Mouse (Mus musculus) naive thymus-derived CD4-positive, alpha-beta T cell, adult 2 months (primary cell): ENCODE results near the gene Shc2.
A peak's percentile ranks its signal among the peaks of the same experiment; 100 is the strongest.

Experiments
- DNase-seq: peaks from one replicate; pipeline ENCODE4 v3.0.0-alpha.2; 2011; ENCODE audit warnings: low read depth

Gene Shc2

DNA sequence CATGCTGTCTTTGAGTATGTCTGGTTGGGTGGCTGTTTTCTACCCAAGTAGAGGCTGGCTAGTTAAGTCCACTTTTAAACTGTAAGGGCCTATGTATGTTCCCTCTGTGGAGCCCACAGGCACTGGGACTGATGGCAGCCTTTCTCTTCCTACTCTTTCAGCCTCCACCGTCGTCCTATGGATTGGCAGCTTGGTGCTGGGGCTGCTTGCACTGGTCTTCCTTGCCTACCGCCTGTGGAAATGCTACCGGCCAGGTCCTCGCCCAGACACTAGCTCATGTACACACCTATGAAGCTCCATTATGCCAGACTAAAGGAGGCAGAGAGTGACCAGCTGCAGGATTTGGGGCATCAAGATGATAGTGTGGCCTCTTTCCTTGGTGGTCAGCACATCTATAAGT lies 30.4 kb upstream of the Shc2 start:
- DNase-seq = no peak

DNA sequence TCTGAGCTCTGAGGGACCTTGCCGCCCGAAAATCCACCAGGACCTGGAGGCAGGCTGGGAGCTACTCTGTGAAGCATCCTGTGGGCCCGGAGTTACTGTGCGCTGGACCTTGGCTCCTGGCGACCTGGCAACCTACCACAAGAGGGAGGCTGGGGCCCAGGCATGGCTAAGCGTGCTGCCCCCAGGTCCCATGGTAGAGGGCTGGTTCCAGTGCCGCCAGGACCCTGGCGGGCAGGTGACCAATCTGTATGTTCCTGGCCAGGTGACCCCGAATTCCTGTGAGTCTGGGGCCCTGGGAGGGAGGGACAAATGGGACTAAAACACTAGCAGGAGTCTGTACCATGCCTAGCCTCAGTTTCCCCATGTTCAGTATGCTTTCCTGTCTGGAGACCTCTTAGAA lies 28.8 kb upstream of the Shc2 start:
- DNase-seq = no peak

- no peak for DNase-seq
Measured at GRCm38 (mm10) chr10:79665051-79665450, 27.3 kb upstream of the Shc2 start.

DNA sequence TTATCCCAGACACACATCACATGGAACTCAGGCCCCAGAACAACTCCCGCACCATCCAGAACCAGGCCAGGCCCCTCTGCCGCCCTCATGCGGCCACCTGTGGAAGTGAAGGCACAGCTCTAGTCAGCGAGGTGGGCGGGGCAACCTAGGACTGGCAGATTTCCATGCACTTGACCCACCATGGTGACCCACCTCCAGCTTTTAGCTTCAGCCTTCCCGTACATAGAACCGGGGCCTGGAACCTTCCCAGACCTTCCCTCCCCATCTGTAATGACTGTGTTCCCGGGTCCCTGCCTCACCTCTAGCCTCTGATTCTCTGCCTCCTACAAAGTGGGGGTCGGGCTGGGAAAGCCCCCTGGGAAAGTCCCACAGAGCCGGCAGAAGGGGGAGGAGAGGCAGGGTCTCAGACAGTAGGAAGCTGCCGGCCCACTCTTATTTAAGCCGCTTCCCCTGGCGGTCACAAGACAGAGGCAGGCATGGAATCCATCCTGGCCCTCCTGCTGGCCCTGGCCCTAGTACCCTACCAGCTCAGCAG lies 26.5 kb upstream of the Shc2 start, which contains the start of gene Madcam1:
Gene Madcam1, plus strand, starts transcription at position 429 of the 535 bp plus-strand sequence.
- peak; percentile 82 for DNase-seq

GRCm38 (mm10) chr10:79661861-79662260 lies 24.1 kb upstream of the Shc2 start:
- no peak for DNase-seq

- no peak for DNase-seq
Measured at GRCm38 (mm10) chr10:79660298-79660697, 22.6 kb upstream of the Shc2 start.

GRCm38 (mm10) chr10:79658829-79659228 lies 21.1 kb upstream of the Shc2 start:
- no peak for DNase-seq

DNA sequence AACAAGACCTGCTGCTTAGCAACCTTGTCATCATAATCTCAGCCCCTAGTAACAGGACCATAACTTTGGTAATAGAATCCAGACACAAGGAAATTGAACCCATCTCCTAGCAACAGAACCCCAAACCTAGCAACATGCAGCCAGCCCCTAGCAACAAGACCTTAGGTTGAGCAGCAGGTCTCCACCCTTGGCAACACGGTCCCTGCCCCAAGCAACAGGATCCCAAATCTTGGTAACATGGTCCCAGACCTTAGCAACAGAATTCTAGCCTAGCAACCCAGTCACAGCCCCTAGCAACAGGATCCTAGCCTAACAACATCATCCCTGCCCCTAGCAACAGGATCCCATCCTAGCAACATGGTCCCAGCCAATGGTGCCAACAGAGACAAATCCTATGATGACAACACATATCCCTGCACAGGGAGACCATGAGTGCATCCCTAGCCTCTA lies 17.3 kb upstream of the Shc2 start:
- DNase-seq = no peak

- DNase-seq = no peak
Measured at GRCm38 (mm10) chr10:79652789-79653188, 15.1 kb upstream of the Shc2 start.

- peak; percentile 82 for DNase-seq
Measured at GRCm38 (mm10) chr10:79649070-79649751, 11.5 kb upstream of the Shc2 start.

DNA sequence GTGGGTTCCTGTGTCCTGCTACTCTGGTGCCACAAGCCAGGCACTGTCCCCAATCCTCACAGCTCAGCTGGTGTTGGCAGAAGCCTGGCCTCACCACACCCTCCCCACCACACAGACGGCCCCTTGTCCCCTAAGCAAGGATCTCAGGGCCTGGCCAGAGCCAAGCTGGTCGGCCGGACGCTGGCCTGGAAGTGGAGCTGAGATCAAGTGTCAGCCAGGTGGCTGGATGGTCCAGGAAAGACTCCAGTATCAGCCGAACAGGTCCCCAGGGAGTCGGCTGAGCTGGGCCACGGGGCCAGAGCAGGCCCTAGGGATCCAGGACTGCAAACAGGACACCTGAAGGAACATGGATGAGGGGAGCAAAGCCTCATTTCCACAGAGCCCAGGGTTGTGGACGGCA lies 8.0 kb upstream of the Shc2 start, which contains the start of gene Odf3l2:
Gene Odf3l2, minus strand, starts transcription at position 28 of the 400 bp plus-strand sequence.
- no peak for DNase-seq

- DNase-seq = no peak
Measured at GRCm38 (mm10) chr10:79638486-79639204, 927 bp upstream of the Shc2 start.

DNA sequence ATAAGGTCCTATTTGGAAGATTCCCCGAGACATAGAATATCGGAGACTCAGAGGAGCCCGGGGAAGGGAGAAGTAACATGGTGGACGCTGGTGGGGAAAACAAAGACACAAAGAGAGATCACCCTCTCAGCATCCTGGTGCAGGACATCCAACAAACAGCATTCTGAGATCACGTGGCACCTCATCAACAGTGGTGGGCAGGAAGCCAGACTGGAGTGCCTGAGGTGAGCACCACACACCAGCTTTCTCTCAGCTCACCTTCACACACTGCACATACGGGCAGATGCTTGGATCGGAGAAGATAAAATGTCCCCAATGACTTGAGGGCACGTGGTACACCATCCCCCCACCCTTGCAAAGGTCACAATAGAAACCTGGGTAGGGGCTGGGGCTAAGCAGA lies 1.4 kb downstream of the Shc2 start:
- no peak for DNase-seq

GRCm38 (mm10) chr10:79633006-79633777 lies 4.5 kb downstream of the Shc2 start:
- no peak for DNase-seq

DNA sequence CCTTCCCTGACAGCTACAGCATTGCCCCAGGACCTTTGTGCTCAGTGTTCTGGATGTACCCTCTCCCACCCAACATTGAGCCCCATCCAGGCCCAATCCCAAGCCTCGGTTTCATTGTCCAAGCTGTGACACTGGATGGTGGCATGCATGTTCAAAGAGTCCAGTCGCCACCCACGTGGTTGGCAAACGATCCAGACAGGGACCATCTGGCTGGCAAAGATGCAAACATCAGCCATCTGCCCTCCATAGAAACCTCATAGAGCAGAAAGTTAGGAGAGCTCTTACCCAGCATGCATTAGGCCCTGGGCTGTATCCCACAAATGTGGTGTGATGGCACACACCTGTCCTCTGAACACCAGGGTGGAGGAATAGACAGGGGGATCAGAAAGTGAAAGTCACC lies 6.3 kb downstream of the Shc2 start:
- no peak for DNase-seq

DNA sequence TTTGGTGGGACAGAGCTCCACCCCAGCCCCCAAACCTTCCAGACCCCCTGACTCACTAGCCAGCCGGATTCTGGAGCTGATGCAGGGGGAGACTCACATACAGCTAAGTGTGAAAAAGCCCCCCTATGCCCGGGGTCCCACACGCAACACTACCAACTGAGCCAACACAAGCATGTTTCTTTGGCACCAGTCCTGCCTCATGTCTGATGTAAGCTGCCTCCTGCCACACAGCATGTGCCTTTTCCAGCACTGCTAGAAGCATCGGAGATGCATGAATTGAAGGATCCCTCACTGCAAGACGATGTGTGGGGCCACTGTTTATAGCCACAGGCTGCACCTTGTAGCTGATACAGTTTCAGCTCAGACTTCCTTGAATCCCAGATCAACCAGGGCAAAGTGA lies 9.3 kb downstream of the Shc2 start:
- no peak for DNase-seq

- no peak for DNase-seq
Measured at GRCm38 (mm10) chr10:79626156-79626555, 11.6 kb downstream of the Shc2 start.

DNA sequence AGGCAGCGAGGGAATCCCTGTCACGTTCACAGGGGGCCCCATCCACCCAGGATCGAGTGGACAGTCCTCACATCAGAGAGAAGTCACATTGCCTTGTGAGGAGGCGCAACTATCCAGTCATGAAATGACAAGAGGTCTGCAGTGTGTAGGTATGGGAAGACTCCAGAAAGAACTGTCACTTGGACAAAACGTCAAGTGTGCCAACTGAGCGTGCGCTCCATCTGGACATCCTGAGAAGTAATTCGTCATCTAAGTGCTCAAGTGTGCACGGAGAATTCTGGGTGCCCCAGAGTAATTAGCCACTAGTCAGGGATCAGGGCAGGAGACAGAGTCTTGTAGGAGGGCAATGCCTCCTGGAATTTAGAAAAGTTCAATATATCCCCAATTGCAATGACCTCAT lies 12.3 kb downstream of the Shc2 start:
- no peak for DNase-seq

GRCm38 (mm10) chr10:79623950-79624349 lies 13.8 kb downstream of the Shc2 start:
- no peak for DNase-seq

- no peak for DNase-seq
Measured at GRCm38 (mm10) chr10:79616376-79616775, 21.3 kb downstream of the Shc2 start.

DNA sequence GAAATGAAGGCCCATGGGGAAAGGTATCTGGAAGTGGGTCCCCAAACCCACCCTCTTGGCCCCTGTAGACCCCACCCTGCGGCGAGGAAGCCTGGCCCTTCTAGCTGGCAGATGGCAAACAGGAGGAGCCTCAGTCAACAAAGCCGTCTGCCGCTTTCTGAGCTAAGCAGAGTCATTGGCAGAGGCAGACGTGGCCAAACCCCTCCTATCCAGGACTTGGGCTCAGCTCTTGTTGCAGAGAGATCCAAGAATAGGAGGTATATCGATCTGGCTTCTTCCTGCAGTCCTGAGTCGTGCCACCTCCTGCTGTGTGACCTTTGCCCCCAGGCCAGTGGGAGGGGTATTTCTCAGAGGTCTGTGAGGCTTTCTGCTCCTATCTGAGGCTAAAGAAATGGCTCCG lies 21.9 kb downstream of the Shc2 start:
- DNase-seq = no peak

GRCm38 (mm10) chr10:79614305-79614643 lies 23.4 kb downstream of the Shc2 start:
- DNase-seq = no peak
